Mouse (Mus musculus): ENCODE measurements around the gene Bmp2k.

GRCm38 (mm10) chr5:97006929-97007328 lies 9.4 kb downstream of the Bmp2k start:
- TF ChIP-seq POLR2A (IDR thresholded peaks at IDR 0.05; ENCODE audit: borderline replicate concordance, extremely low read depth, low read depth, low read length) = no peak
- no peak for TF ChIP-seq CTCF (IDR thresholded peaks at IDR 0.05; ENCODE audit: insufficient read depth, low read length)
